Mouse (Mus musculus): ENCODE data around the gene Guca1b.
A peak's percentile ranks its signal among the peaks of the same experiment; 100 is the strongest.

DNA sequence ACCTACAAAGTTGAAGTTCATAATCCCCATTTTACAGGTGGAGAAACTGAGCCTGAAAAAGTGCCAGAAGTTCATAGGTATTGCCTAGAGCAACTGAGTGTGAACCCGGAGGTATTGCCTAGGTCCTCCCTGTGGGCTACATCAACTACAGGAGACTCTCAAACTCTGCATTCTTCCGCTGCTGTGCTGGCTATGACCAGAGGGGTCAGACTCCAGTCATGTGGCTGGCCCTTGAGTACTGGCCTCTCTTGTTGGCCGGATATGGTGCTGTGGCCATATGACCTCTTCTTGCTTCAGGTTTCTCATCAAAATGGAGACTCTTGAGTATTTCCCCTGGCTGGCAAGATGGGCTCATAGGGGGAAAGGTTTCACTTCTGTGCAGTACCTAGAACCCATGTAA is 57.1 kb downstream of the Guca1b start:
- TF ChIP-seq EP300 (IDR thresholded peaks at IDR 0.05; ENCODE audit: low read depth): no peak
- TF ChIP-seq CTCF (IDR thresholded peaks at IDR 0.05; ENCODE audit: low read depth): 0 out of 2 replicates have a peak, but pooled peaks have one; percentile 4

All from liver, embryonic 14.5 days (tissue).